Mouse (Mus musculus): ENCODE measurements around the gene Gm13305.
"Not testable (repeated sequence)": the region's sequence is repeated elsewhere in the genome, so short reads cannot be mapped to it uniquely, and the experiment has no call there.

The Gm13305 gene

DNA sequence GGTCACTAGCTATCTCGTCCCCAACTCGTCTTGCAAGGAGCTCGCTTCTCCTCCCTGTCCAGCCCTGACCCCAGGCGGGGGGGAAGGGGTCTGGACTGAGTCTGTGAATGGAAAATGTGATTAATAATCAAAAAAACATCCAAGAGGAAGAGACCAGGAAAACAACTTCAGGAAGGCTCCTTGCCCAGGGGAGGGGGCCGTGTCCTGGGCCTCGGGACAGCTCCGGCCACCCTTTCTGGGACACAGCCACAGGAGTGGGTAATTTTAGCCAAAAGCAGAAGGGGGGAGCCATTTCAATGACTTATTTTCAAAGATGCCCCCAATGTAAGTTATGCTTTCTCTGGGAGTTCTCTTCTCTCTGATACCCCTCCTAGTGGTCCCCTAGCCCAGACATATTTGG, at the start of gene Gm13305:
Gene Gm13305 (minus strand): TSS at position 101 of the 400 bp plus-strand sequence.
- not testable (repeated sequence) for DNase-seq (ENCODE audit: low read depth)

- DNase-seq (ENCODE audit: low read depth), result not testable (repeated sequence)
Observed at GRCm38 (mm10) chr4:42184980-42185372, 16.6 kb upstream of the Gm13305 start.

- DNase-seq (ENCODE audit: low read depth), result not testable (repeated sequence)
Observed at GRCm38 (mm10) chr4:42184324-42184979, 16.0 kb upstream of the Gm13305 start.

DNA sequence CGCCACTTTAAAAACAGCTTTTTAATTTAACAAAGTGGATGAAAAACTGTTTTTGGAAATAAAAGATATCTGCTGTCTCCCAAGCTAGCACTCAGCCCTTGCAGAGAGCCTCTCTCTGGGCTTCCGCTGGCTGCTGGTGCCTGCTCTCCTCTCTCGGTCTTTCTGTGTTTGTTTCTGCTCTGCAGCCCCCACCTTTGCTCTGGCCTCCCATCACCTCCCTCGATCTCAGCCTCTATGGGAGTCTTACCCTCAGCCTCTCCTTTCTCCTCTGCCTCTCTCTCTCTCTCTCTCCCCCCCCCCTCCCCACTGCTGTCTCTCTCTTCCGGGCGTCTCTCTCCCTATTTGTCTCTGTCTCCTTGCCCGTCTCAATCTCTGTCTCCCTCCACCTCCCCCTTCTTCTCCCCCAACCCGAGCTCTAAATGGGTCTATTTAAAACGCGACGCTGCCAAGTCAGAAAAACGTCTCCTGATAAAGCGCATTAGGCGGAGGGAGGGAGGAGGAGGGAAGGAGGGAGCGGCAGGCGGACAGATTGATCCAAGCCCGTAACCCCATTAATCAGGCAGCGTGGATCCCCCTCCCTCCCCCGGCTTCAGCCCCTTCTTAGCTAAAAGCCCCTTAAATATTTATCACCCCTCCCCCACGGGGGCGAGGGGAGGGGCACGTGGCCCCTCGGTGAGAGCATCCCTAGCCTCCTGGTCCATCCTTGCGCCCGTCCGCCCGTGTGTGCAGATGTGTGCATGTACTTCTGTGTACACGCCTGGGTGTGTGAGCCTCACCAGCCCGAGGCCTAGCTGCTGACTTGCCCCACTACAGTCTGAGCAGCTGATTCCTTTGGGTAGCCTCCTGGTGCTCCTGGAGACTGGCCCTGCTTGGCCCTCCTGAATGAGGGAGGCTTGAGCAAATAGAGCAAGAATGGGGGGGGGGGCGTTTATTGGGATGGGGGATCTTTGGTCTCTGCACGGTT, 15.1 kb upstream of the Gm13305 start:
- not testable (repeated sequence) for DNase-seq (ENCODE audit: low read depth)

- not testable (repeated sequence) for DNase-seq (ENCODE audit: low read depth)
Observed at GRCm38 (mm10) chr4:42178243-42178642, 9.8 kb upstream of the Gm13305 start.

DNA sequence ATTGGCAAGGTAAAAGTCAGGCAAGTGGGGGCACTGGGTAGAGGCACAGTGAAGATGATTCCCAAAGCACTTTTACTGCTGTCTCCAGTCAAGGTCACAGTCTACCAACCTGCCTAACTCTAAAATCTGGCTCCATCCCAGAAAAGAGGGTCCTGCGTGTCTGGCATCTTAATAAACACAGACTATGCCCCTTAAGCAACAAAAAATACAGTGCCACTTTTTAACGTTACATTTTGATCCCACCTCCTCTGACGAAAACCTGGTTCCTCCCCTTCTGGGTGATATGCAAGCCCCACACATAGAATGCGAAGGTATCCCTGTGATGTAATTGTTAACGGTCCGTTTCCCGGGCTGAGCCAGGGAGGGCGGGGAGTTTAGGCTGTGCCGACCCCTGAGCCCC, 15.3 kb downstream of the Gm13305 start, which contains the start of gene Gm13306:
Gene Gm13306 (plus strand): TSS at position 301 of the 400 bp plus-strand sequence.
- DNase-seq (ENCODE audit: low read depth), result not testable (repeated sequence)

GRCm38 (mm10) chr4:42114517-42114916, 53.9 kb downstream of the Gm13305 start, which contains the start of gene Gm13304:
Gm13304 (plus strand) TSS chr4:42114817.
- DNase-seq (ENCODE audit: low read depth), result not testable (repeated sequence)
